Mouse (Mus musculus): ENCODE measurements at regions not wholly inside any gene's neighbourhood (a gene's known extent, or its start where the extent isn't known, plus 50 kb on each side); places are given as distances from the start of the nearest gene placed in this dataset.

DNA sequence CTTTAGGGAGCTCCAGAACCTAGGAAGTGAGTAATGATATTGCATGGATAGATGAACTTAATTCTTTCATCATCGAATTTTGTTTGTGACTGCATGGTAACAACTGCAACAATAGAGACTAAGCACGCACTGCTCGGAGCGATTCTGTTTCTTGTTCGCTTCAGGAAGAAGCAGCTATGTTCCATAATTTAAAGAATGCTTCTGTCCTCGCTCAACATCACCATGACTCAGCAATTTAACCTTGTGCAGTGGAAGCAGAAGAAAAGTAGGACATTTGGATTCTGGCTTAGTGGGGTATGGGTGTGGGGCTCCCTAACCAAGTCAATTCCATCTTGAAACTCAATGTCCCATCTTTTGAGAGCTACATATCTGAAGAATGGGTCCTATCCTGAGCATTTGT lies 249.4 kb downstream of the Klf5 start:
- TF ChIP-seq CTCF (IDR thresholded peaks at IDR 0.05; ENCODE audit: borderline replicate concordance, insufficient read depth, low read length) (no peak), POLR2A (IDR thresholded peaks at IDR 0.05; ENCODE audit: low read depth, low read length) (no peak)

All from embryonic fibroblast, embryonic 13.5 days (primary cell).